Mouse (Mus musculus): Measurements from ENCODE around the gene Chrna7.

The Chrna7 gene

GRCm38 (mm10) chr7:63212084-63212723, at the start of gene Chrna7:
Gene Chrna7, minus strand, starts transcription at chr7:63212569.
- no peak for DNase-seq (ENCODE audit: low read depth, low spot score)

DNA sequence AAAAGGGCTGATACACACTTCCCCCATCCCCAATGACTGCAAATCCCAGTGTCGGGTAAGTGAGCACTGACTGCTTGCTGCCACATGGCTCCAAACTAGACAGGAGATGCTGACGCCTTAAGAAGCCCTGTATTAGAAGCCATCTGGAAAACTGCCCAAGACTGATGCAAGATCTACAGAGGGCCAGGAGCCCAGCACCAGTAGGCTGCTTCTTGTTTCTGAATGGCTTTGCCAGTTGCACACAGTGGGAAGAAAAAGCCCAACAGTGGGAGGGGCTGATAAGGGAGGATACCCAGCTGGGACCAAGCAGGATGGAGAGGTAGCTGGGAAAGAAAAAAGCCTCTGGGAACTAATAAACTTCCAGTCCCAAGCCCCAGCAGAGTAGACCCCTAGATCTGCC, 37.0 kb upstream of the Chrna7 start:
- no peak for DNase-seq (ENCODE audit: low read depth, low spot score)

DNA sequence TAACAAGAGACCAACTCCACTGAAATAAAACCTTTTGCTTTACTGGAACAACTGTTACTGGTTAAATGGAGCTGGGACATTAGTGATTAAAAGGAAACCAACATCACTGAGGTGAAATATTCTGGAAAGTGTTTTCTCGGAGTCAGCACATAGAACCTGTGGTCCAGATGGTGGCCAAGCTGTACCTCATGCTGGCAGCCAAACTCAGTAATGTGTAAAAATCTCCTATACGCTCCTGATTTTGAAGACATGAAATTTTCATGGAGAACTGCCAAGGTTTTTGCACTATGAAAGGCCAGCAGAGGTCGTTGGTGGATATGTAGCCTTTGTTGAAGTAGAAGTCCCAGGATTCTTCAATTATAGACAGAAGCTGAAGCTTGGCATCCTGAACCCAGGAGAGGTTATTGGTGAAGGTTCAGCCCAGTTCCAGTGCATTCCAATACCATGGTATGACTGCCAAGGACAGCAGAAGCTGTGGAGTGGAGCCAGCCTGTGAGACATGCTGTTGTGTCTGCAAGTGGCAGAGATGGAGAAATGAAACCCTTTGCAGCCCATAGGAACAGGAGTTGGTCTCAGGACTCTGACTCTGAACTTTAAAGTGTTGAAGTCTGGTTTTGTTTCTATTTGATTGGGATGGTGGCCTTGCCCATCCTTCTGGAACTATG, 25.6 kb upstream of the Chrna7 start:
- DNase-seq (ENCODE audit: low read depth, low spot score): no peak

DNA sequence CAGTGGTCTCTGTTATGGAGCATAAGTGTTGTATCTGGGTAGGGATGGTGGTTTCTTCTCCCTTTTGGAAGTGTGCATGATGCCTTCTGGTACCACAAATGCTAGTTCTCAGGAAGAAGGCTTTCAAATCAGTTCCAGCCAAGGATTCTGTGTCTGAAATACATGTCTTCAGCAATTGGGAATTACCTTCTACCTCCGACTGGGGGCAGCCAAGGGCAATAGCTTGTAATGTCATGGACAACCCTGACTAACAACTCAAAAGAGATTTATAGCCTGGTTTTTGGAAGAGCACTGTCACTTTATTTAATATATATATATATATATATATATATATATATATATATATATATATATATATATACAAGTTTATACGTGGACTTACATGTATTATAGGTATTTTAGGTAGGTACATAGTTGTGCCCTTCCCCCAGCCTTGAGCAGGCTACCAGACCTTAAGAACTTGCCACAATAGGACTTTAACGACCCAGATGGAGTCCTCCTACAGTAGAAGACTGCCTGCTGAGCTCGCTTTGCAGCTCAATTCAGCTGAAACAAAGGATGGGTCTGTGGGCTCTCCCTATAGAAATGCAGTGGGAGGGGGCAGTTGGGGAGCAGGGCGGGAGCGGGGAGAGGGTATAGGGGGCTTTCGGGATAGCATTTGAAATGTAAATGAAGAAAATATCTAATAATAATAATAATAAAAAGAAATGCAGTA, 12.9 kb upstream of the Chrna7 start:
- DNase-seq (ENCODE audit: low read depth, low spot score): no peak

GRCm38 (mm10) chr7:63211641-63212083, 707 bp downstream of the Chrna7 start:
- no peak for DNase-seq (ENCODE audit: low read depth, low spot score)

GRCm38 (mm10) chr7:63209501-63209900, 2.9 kb downstream of the Chrna7 start:
- no peak for DNase-seq (ENCODE audit: low read depth, low spot score)

DNA sequence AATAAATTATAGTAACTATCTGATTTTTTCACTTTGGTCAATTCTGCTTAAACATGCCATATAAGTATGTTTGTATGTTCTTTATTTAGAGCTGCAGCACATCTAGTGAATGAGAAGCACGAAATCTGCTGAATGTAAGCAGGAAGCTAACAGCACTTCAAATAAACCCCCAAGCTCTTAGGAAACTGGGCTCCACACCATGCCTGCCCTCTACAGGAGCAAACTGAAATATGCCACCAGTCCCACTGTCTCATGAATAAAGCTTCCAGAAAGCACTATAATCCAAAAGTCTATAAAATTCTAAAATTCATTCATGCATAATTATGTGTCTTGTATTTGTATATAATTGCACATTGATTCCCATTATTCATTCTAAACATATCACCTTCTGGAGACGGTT, 5.2 kb downstream of the Chrna7 start:
- no peak for DNase-seq (ENCODE audit: low read depth, low spot score)

GRCm38 (mm10) chr7:63195560-63195959, 16.8 kb downstream of the Chrna7 start:
- DNase-seq (ENCODE audit: low read depth, low spot score): no peak

- DNase-seq (ENCODE audit: low read depth, low spot score): no peak
Measured at GRCm38 (mm10) chr7:63189647-63190534, 22.5 kb downstream of the Chrna7 start.

GRCm38 (mm10) chr7:63170063-63170787, 42.1 kb downstream of the Chrna7 start:
- DNase-seq (ENCODE audit: low read depth, low spot score): no peak

- no peak for DNase-seq (ENCODE audit: low read depth, low spot score)
Measured at GRCm38 (mm10) chr7:63164617-63165016, 47.8 kb downstream of the Chrna7 start.

DNA sequence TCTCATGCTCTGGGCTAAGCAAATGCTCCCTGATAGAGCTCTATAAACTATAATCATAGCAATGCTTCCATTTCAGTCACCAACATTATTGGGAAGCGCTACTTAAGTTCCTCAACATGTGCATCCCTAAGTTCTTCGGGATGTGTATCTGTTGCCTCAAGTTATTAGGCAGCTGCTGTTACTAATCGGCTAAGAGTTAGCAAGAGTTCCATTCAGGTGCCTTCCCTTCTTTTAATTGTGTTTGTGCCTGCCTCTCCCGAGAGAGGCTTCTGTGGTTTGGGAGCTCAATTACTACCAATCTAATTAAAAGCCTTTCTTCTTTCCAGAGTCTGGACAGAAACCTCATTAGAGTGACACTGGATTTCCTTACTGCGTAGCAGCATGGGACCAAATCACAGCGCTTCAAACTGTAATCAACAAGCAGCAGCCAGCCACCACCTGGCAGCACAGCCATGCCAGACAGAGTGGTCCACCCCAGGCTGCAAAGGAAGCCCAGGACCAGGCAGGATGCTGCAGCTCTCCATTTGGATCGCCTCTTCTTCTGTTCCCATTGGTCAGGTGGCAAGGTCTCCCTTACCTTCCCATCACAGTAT, 50.0 kb downstream of the Chrna7 start:
- DNase-seq (ENCODE audit: low read depth, low spot score): no peak

DNA sequence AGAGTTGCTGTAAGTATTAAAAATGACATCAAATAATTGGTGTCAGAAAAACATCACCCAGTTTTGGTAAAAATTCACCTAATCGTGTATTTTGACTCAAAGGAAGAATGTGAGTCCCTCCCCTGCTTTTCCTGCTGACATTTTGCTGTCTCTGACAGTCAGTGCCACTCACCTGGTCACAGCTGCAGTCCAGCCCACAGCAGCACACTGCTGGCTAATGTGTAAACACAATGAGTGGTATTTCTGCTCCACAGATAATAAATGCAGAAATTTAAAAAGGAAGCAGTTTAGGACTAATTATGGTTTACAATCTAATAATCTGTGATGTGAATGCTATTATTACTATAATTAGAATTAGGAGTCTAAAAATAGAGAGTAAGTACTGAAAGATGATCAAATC, 59.1 kb downstream of the Chrna7 start:
- DNase-seq (ENCODE audit: low read depth, low spot score): no peak

GRCm38 (mm10) chr7:63148740-63149139, 63.6 kb downstream of the Chrna7 start:
- DNase-seq (ENCODE audit: low read depth, low spot score): no peak

- no peak for DNase-seq (ENCODE audit: low read depth, low spot score)
Measured at GRCm38 (mm10) chr7:63148321-63148720, 64.0 kb downstream of the Chrna7 start.

GRCm38 (mm10) chr7:63122547-63122946, 89.8 kb downstream of the Chrna7 start:
- DNase-seq (ENCODE audit: low read depth, low spot score): no peak

GRCm38 (mm10) chr7:63113671-63114070, 98.7 kb downstream of the Chrna7 start:
- DNase-seq (ENCODE audit: low read depth, low spot score): no peak

GRCm38 (mm10) chr7:63113252-63113651, 99.1 kb downstream of the Chrna7 start:
- no peak for DNase-seq (ENCODE audit: low read depth, low spot score)

DNA sequence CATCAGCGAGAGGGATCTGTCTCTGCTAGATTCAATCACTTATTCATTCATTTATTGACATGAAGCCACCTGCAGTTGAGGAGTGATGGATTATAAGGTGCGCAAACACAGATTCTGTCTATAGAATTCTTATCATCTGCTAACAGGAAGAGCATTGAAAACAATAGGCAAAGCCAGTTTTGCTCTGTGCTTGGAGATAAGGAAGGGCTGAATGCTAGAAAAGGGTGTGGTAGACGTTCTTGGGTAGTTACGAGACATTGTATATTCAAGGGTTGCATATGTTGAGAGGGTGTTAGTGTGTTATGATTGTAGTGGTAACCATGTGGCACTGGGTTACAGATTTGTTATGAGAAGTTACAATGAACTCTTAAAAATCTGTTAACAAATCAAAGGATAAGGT, 103.0 kb downstream of the Chrna7 start:
- no peak for DNase-seq (ENCODE audit: low read depth, low spot score)

DNA sequence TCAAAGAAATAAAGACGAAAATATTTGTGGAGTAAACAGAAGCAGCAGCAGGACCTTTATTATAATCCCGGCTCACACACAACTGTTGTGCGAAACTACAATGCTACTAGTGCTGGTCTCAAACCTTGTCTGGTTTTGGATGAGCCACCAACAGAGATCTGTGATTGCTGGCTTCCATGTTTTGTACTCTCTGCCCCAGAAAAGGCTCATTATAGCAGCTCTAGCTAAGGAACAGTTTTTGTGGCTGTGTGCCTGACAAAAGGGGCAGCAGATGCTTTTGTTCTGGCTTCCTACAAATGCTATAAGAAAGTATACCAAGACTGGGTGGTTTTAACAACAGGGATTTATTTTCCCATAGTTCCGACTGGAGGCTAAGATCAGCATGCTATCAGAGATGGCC, 126.4 kb downstream of the Chrna7 start:
- DNase-seq (ENCODE audit: low read depth, low spot score): no peak

All from c-Kit-negative CD71-positive TER-119-positive erythroid progenitor cells, embryonic 14.5 days (primary cell).